Mouse (Mus musculus): ENCODE results near the gene Pramef12. TPM values are rescaled to one million over a fixed set of nuclear protein-coding genes. Genes with fewer than 3 reads are reported as not detected.
"Not testable (repeated sequence)": the region's sequence is repeated elsewhere in the genome, so short reads cannot be mapped to it uniquely, and the experiment has no call there.

Gene Pramef12
- total RNA-seq (2021), result under 1 TPM in 1 of 2 experiments, not detected in 1; 0.34 TPM
- long read RNA-seq, experiment 1, result 0 reads
- long read RNA-seq, experiment 2, result 0 reads

DNA sequence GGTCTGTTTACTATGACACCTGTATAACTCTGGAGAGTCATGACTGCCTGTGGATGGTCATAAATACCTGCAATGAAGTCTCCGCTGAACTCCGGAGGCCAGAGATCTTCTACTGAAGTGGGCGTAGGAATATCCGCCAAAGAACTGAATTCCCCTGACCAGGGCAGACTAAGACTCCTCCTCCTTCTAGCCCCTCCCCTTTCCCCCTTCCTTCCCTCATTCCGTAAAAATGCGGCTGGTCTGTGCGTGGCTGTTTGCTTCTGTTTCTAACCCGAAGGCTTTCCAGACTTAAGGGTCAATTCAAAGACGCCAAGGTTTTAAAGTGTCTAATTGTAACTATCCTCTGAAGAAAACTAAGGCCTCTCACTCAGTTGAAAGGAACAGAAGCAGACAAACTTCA lies at the start of gene Pramef12:
TSS of gene Pramef12 (minus strand) at position 175 of the 400 bp plus-strand sequence.
- DNase-seq (ENCODE audit: low spot score in 2 of 2), result no peak

DNA sequence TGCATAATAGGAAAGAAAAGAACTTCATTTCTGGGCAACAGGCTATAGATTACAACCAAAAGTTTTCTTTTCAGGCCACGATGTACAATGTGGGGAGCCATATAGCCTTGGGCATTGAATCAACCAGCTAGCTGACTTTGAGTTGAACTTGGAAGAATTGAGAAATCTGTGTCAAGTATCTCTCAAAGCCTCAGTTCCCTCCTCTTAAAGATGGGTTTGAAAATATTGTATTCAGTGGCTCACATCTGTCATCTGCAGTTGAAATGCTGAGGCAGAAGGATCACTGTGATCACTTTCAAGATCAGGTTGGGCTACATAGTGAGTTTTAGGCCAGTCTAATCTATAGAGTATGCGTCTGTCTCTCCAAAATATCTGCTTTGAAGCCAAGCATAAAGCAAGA lies 45.0 kb upstream of the Pramef12 start, which contains the start of gene Gm9944:
TSS of gene Gm9944 (minus strand) at position 101 of the 400 bp plus-strand sequence.
- no peak for DNase-seq (ENCODE audit: low spot score in 2 of 2)

DNA sequence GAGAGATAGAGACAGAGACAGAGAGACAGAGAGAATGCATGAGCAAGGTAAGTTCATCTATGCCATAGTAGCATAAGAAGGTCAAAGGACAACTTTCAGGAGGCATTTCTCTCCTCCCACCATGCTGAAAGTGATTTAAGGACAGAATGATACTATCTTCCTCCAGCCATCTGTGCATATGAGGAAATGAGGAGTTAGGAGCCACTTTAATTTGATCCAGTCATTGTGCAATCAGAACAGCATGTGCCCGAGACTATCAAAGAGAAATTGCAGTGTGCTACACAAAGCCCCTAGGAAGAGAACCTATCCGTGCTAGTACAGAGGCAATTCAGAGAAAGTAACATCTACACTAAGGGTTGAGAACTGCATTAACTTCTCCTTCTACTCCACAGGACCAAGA lies 40.3 kb upstream of the Pramef12 start:
- DNase-seq (ENCODE audit: low spot score in 2 of 2), result no peak

GRCm38 (mm10) chr4:144441582-144441981 lies 33.3 kb upstream of the Pramef12 start:
- no peak for DNase-seq (ENCODE audit: low spot score in 2 of 2)

GRCm38 (mm10) chr4:144441095-144441494 lies 32.8 kb upstream of the Pramef12 start:
- DNase-seq (ENCODE audit: low spot score in 2 of 2), result no peak

DNA sequence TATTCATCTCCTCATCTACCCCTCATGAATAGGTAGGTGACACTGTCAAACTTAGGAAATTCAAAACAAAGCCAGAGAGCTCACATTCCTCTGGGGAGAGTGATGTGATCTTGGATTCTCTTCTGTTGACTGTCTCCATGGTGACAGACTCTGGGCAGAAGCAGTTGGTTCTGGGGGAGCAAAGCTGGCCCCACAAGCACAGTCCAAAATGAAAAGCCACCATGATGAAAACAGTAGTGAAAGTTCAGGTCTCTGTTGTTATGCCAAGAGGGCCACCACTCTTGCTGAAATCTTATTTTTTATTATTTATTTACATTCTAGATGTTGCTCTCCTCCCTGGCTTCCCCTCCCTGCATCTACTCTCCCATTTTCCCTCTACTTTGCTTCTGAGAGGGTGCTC lies 30.4 kb upstream of the Pramef12 start, which contains the start of gene 1700012P22Rik:
TSS of gene 1700012P22Rik (minus strand) at position 101 of the 400 bp plus-strand sequence.
- DNase-seq (ENCODE audit: low spot score in 2 of 2), result no peak

- DNase-seq (ENCODE audit: low spot score in 2 of 2), result no peak
These were observed 25.0 kb upstream of the Pramef12 start for GRCm38 (mm10) chr4:144433216-144433615.

DNA sequence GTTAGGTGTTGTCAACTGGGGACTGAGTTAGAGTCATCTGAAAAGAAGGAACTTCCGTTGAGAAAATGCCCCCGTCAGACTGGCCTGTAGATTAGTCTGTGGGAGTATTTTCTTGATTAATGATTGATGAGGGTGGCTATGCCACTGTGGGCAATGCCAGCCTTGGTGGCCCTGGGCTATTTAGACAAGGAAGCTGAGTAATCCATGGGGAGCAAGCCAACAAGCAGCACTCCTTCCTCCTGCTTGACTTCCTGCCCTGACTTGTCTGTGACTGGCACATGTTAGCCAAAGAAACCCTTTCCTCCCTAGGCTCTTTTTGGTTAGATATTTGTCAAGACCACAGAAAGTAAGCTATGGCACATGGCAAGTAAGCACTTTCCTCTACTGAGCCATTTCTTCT lies 22.5 kb upstream of the Pramef12 start:
- no peak for DNase-seq (ENCODE audit: low spot score in 2 of 2)

GRCm38 (mm10) chr4:144428868-144429267 lies 20.6 kb upstream of the Pramef12 start:
- no peak for DNase-seq (ENCODE audit: low spot score in 2 of 2)

GRCm38 (mm10) chr4:144424590-144424989 lies 16.3 kb upstream of the Pramef12 start:
- DNase-seq (ENCODE audit: low spot score in 2 of 2), result no peak

GRCm38 (mm10) chr4:144420644-144421043 lies 12.4 kb upstream of the Pramef12 start:
- no peak for DNase-seq (ENCODE audit: low spot score in 2 of 2)

- no peak for DNase-seq (ENCODE audit: low spot score in 2 of 2)
These were observed 2.0 kb downstream of the Pramef12 start for GRCm38 (mm10) chr4:144406261-144406660.

DNA sequence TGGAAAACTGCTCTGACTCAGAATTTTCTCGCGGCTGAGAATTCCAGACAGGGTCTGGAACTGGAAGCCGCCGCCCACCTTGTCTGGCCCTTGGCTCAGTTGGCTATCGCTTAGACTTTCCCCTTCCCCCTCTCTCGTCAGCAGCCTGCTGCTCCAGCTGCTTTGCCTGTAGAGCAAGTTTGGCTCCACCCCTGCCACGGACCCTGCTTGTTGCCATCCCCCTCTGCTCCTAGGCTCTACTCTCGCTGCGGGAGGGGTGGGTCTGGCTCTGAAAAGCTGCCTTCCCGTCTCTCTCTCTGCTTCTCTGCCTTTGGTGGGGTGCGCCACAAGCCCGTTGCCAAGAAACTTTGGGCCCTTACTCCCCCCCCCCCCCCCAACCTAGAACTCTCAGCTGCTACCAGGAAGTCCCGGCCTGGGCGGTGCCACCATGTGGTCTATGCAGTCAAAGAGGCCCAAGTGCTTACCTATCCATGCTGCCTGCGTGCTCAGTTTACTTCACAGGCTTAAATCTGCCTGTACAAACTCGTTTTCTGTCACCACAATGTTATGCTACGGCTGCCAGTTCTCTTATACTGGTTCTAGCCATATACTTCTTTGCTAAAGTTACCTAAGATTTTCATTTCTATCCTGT lies 3.7 kb downstream of the Pramef12 start:
- DNase-seq (ENCODE audit: low spot score in 2 of 2), result no peak

DNA sequence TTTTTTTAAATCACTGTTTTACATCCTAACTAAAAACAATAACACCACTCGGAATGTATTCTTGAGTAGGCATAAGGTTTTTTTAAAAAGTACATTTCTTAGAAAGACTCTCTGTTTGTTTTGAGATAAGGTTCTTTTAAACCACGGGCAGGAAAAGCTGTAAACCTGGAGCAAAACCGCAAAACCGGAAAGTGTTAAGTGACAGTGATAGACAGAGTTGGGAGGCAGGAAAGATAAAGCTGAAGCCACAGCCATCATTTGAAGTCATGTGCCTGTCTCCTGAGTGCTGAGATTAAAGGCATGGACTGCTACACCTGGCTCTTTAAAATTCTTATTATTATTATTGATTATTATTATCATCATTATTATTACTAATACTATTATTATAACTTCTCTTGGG lies 5.6 kb downstream of the Pramef12 start:
- DNase-seq (ENCODE audit: low spot score in 2 of 2), result no peak

DNA sequence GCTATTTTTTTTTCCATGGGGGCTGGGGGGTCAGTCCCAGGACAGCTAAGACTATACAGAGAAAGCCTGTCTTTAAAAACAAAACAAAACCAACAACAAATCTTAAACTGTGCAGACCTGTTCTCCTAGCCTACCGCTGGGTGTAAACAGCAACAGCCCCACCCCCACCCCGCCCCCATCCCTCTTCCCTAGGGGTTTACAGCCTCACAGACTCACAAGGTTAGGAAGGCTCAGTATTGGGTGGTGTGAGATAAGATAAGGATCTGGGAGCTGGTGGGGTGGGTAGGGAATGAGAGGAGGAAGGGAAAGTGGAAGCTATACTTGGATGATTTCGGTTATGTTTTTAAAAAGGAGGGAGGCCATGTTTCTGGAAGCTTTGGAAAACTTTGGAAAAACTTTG lies 11.9 kb downstream of the Pramef12 start:
- no peak for DNase-seq (ENCODE audit: low spot score in 2 of 2)

DNA sequence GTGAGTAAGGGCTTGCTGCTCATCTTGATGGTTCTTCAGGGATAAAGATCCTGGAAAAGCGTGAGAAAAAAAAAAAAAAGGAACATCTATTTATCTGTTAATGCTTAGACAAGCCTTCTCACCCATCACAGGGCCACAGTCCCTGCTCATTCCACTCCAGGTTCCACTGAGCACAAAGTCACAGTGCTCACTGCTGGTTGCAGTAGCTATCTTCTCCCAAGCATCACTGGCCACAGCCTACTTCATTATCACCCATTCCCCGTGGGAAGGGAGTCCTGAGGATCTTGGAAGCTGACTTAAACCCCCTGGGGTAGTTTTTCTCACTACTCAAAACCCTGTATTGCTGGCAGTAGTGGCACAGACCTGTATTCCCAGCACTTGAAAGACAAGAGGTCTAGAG lies 30.4 kb downstream of the Pramef12 start, which contains the start of gene Pramef20:
TSS of gene Pramef20 (minus strand) at position 23 of the 400 bp plus-strand sequence.
- no peak for DNase-seq (ENCODE audit: low spot score in 2 of 2)

GRCm38 (mm10) chr4:144357642-144358041 lies 50.6 kb downstream of the Pramef12 start, which contains the start of gene Gm13119:
Gene Gm13119, plus strand, starts transcription at chr4:144357942.
- DNase-seq (ENCODE audit: low spot score in 2 of 2), result not testable (repeated sequence)

Other genes starting within 250 kb of the Pramef12 start
- not detected for gene Oog3, start 245.8 kb downstream of the Pramef12 start, total RNA-seq (2021)
- not detected for gene Oog2, start 217.7 kb downstream of the Pramef12 start, total RNA-seq (2021)
- not detected for gene C87977, start 195.1 kb downstream of the Pramef12 start, total RNA-seq (2021)
- gene Pramel5, start 128.0 kb downstream of the Pramef12 start, total RNA-seq (2021), result not detected
- gene Gm13128, start 78.2 kb downstream of the Pramef12 start, total RNA-seq (2021), result not detected
- gene Gm13119, start 50.5 kb downstream of the Pramef12 start, total RNA-seq (2021), result not detected
- not detected for gene Pramef20, start 30.5 kb downstream of the Pramef12 start, total RNA-seq (2021)
- not detected for gene 1700012P22Rik, start 30.3 kb upstream of the Pramef12 start, total RNA-seq (2021)
- gene Gm9944, start 44.9 kb upstream of the Pramef12 start, total RNA-seq (2021), result not detected
- gene Aadacl3, start 55.3 kb upstream of the Pramef12 start, total RNA-seq (2021), result not detected
- gene 9430007A20Rik, start 111.4 kb upstream of the Pramef12 start, total RNA-seq (2021), result not detected
- gene Gm13124, start 156.7 kb upstream of the Pramef12 start, total RNA-seq (2021), result not detected
- gene Aadacl4, start 205.2 kb upstream of the Pramef12 start, total RNA-seq (2021), result not detected

All from adrenal gland, postnatal 4 days (tissue).